Comparison of ENCODE assay signal across 9 mouse cellular contexts in the genomic region with DNA sequence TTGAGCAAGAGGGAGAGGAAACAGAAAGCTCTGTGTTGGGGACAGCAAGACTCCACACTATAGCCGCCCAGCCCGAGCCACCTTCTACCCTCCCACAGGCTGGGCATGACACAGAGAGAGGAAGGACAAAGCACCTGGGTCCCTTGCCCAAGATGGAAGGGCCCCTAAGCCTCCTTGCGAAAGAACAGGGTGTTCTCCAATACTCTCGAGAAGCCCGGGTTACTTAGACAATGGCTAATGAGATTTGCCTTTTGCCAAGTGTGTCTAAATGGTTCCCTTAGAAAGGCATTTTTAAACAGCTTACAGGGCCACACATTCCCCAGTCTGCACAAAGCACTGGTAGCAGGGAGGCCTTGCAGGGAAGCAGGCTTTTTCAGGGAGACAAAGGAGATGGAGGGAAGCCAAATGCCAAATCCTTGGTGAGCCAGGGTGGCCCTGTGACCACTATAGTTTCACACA. TPM values are rescaled to one million over a fixed set of nuclear protein-coding genes. Genes with fewer than 3 reads are reported as not detected.
DNase-seq lines count a peak whose midpoint lies in the region; ATAC-seq lines count a peak whose summit lies in the region.
"Had no signal": no experiment of that assay in that cellular context is flagged by ENCODE, and none has a peak within 500 bp of the region (broad histone marks: within the 10 kb centered on the region; RNA-seq: fewer than 3 reads in every experiment).

No protein-coding gene starts in this region.

- H3K27ac ChIP-seq in forebrain, embryonic 14.5 days (ENCODE audit: low read depth, low read length) = peak overlapping the region; percentile 59
- H3K27ac ChIP-seq in limb, embryonic 11.5 days (replicated peaks; ENCODE audit: low read depth, low read length) = 0 out of 2 replicates have a peak overlapping the region, but pooled peaks have one; percentile 5
- peak overlapping the region; percentile 45 for H3K27ac ChIP-seq in stomach, embryonic 15.5 days
- H3K27ac ChIP-seq in kidney, embryonic 16.5 days (ENCODE audit: low read length) = no peak overlapping the region

- H3K9me3 ChIP-seq in forebrain, embryonic 14.5 days (replicated peaks; ENCODE audit: control insufficient read depth, low read length) = no peaks in the 10 kb centered on the region
- no peaks in the 10 kb centered on the region for H3K9me3 ChIP-seq in limb, embryonic 11.5 days (ENCODE audit: control insufficient read depth, low read length)
- no peaks in the 10 kb centered on the region for H3K9me3 ChIP-seq in stomach, embryonic 15.5 days
- H3K9me3 ChIP-seq in kidney, embryonic 16.5 days (ENCODE audit: low read length) = no peaks in the 10 kb centered on the region

- H3K9ac ChIP-seq in forebrain, embryonic 14.5 days (ENCODE audit: low read length) = no peak overlapping the region
- no peak overlapping the region for H3K9ac ChIP-seq in limb, embryonic 11.5 days (ENCODE audit: low read length)
- H3K9ac ChIP-seq in stomach, embryonic 15.5 days = no peak overlapping the region
- H3K9ac ChIP-seq in kidney, embryonic 16.5 days (replicated peaks; ENCODE audit: low read length) = no peak overlapping the region

- H3K4me3 ChIP-seq in forebrain, embryonic 14.5 days (ENCODE audit: low read depth, low read length) = no peak overlapping the region
- H3K4me3 ChIP-seq in limb, embryonic 11.5 days (ENCODE audit: low read depth, low read length) = no peak overlapping the region
- H3K4me3 ChIP-seq in stomach, embryonic 15.5 days (replicated peaks) = no peak overlapping the region
- H3K4me3 ChIP-seq in kidney, embryonic 16.5 days (ENCODE audit: low read length) = no peak overlapping the region

- peaks cover 5% of the 10 kb centered on the region; the same call in 1 of the 2 replicates for H3K36me3 ChIP-seq in forebrain, embryonic 14.5 days (ENCODE audit: control insufficient read depth, insufficient read depth, low read length)
- H3K36me3 ChIP-seq in limb, embryonic 11.5 days (ENCODE audit: control insufficient read depth, insufficient read depth, low read length) = peaks cover 2% of the 10 kb centered on the region; the same call in 1 of the 2 replicates
- H3K36me3 ChIP-seq in stomach, embryonic 15.5 days = peaks cover 7% of the 10 kb centered on the region; the same call in 1 of the 2 replicates
- H3K36me3 ChIP-seq in kidney, embryonic 16.5 days (ENCODE audit: insufficient read depth, low read length) = peaks cover 8% of the 10 kb centered on the region

- H3K4me2 ChIP-seq in forebrain, embryonic 14.5 days (ENCODE audit: low read length) = no peak overlapping the region
- no peak overlapping the region for H3K4me2 ChIP-seq in limb, embryonic 11.5 days (ENCODE audit: low read depth, severe bottlenecking)
- no peak overlapping the region for H3K4me2 ChIP-seq in stomach, embryonic 15.5 days
- H3K4me2 ChIP-seq in kidney, embryonic 16.5 days (replicated peaks; ENCODE audit: low read depth, low read length) = no peak overlapping the region

- peak; percentile 24 to 25 for DNase-seq in right cerebral cortex, postnatal 36 days (ENCODE audit: low spot score in 2 of 2)
- DNase-seq in right cerebral cortex, postnatal 14 days = no peak
- peak; percentile 81 for DNase-seq in forebrain, embryonic 14.5 days (ENCODE audit: low spot score)
- no peak for DNase-seq in limb, embryonic 11.5 days (ENCODE audit: low spot score)
- DNase-seq in urinary bladder, postnatal 10 days (ENCODE audit: low spot score) = no peak
- DNase-seq in lung, postnatal 14 days = no peak
- DNase-seq: thymus, adult 2 months had no signal

- no peaks in the 10 kb centered on the region for H3K27me3 ChIP-seq in forebrain, embryonic 14.5 days (replicated peaks; ENCODE audit: control insufficient read depth, insufficient read depth, low read length)
- no peaks in the 10 kb centered on the region for H3K27me3 ChIP-seq in limb, embryonic 11.5 days (ENCODE audit: control insufficient read depth, insufficient read depth, low read length)
- no peaks in the 10 kb centered on the region for H3K27me3 ChIP-seq in stomach, embryonic 15.5 days (replicated peaks)
- H3K27me3 ChIP-seq in kidney, embryonic 16.5 days (ENCODE audit: insufficient read depth, low read length) = no peaks in the 10 kb centered on the region

- H3K4me1 ChIP-seq in forebrain, embryonic 14.5 days (ENCODE audit: control insufficient read depth, insufficient read depth, low read length) = peaks cover 17% of the 10 kb centered on the region
- H3K4me1 ChIP-seq in limb, embryonic 11.5 days (ENCODE audit: control insufficient read depth, insufficient read depth, low read length) = peaks cover 11% of the 10 kb centered on the region
- H3K4me1 ChIP-seq in stomach, embryonic 15.5 days = 0 out of 2 replicates have a peak, but pooled peaks cover 1% of the 10 kb centered on the region
- 0 out of 2 replicates have a peak, but pooled peaks cover under 1% of the 10 kb centered on the region for H3K4me1 ChIP-seq in kidney, embryonic 16.5 days (ENCODE audit: insufficient read depth, low read length)

- 4% methylated on average over 5 of the region's 5 CpGs for WGBS in forebrain, embryonic 14.5 days
- 73% methylated on average over 5 of the region's 5 CpGs for WGBS in limb, embryonic 11.5 days
- 60% methylated on average over 5 of the region's 5 CpGs for WGBS in stomach, embryonic 15.5 days
- 71% methylated on average over 5 of the region's 5 CpGs for WGBS in kidney, embryonic 16.5 days

- ATAC-seq in forebrain, embryonic 14.5 days = peak; percentile 72
- no peak for ATAC-seq in limb, embryonic 11.5 days (ENCODE audit: insufficient number of reproducible peaks, low FRiP score, low TSS enrichment, low read depth)
- ATAC-seq in stomach, embryonic 15.5 days (ENCODE audit: insufficient read depth, low FRiP score, low read depth) = no peak
- no peak for ATAC-seq in kidney, embryonic 16.5 days (ENCODE audit: low FRiP score, low TSS enrichment)

RNA-seq across cellular contexts. Expression of a gene that starts 24.5 kb away (rescaled TPM):
- polyA plus RNA-seq in forebrain, embryonic 14.5 days (2014; fragmentation: Nextera tagmentation; extraction: Ambion mirVana) = 137 and 144 TPM in 2 replicates
- polyA plus RNA-seq in limb, embryonic 11.5 days (2014; fragmentation: Nextera tagmentation; extraction: Ambion mirVana) = 136 TPM in 2 replicates
- polyA plus RNA-seq in stomach, embryonic 15.5 days (2015; fragmentation: Nextera tagmentation; extraction: Ambion mirVana) = 119 and 123 TPM in 2 replicates
- polyA plus RNA-seq in kidney, embryonic 16.5 days (2015; fragmentation: Nextera tagmentation; extraction: Ambion mirVana) = 136 and 142 TPM in 2 replicates

RNA-seq across cellular contexts. Expression of a gene that starts 24.5 kb away (rescaled TPM):
- polyA plus RNA-seq in forebrain, embryonic 14.5 days (2014; fragmentation: Nextera tagmentation; extraction: Ambion mirVana) = 21.6 and 23.8 TPM in 2 replicates
- polyA plus RNA-seq in limb, embryonic 11.5 days (2014; fragmentation: Nextera tagmentation; extraction: Ambion mirVana) = 23.9 and 24.0 TPM in 2 replicates
- 24.7 and 25.8 TPM in 2 replicates for polyA plus RNA-seq in stomach, embryonic 15.5 days (2015; fragmentation: Nextera tagmentation; extraction: Ambion mirVana)
- polyA plus RNA-seq in kidney, embryonic 16.5 days (2015; fragmentation: Nextera tagmentation; extraction: Ambion mirVana) = 28.7 and 29.1 TPM in 2 replicates

RNA-seq across cellular contexts. Expression of a gene that starts 50.6 kb away (rescaled TPM):
- 25.0 and 25.7 TPM in 2 replicates for polyA plus RNA-seq in forebrain, embryonic 14.5 days (2014; fragmentation: Nextera tagmentation; extraction: Ambion mirVana)
- polyA plus RNA-seq in limb, embryonic 11.5 days (2014; fragmentation: Nextera tagmentation; extraction: Ambion mirVana) = 44.5 and 55.4 TPM in 2 replicates
- polyA plus RNA-seq in stomach, embryonic 15.5 days (2015; fragmentation: Nextera tagmentation; extraction: Ambion mirVana) = 27.9 and 29.8 TPM in 2 replicates
- 33.1 and 36.7 TPM in 2 replicates for polyA plus RNA-seq in kidney, embryonic 16.5 days (2015; fragmentation: Nextera tagmentation; extraction: Ambion mirVana)

RNA-seq across cellular contexts. Expression of a gene that starts 50.6 kb away (rescaled TPM):
- not detected in 2 replicates for polyA plus RNA-seq in forebrain, embryonic 14.5 days (2014; fragmentation: Nextera tagmentation; extraction: Ambion mirVana)
- 0.95 TPM in 1 of 2 replicates, not detected in the other for polyA plus RNA-seq in limb, embryonic 11.5 days (2014; fragmentation: Nextera tagmentation; extraction: Ambion mirVana)
- polyA plus RNA-seq in stomach, embryonic 15.5 days (2015; fragmentation: Nextera tagmentation; extraction: Ambion mirVana) = 0.90 and 1.5 TPM in 2 replicates
- polyA plus RNA-seq in kidney, embryonic 16.5 days (2015; fragmentation: Nextera tagmentation; extraction: Ambion mirVana) = 1.2 and 1.7 TPM in 2 replicates

Comparison
In these comparisons a context has a peak if more than half of its experiments do, and no peak if none do; other contexts are left out.
1. DNase-seq: peak in right cerebral cortex, postnatal 36 days (2 of 2) and forebrain, embryonic 14.5 days (single experiment); none in right cerebral cortex, postnatal 14 days (single experiment), limb, embryonic 11.5 days (single experiment), urinary bladder, postnatal 10 days (single experiment) and lung, postnatal 14 days (single experiment).